Mouse (Mus musculus) liver, adult 2 months (tissue): Measurements from ENCODE around the gene Tcn2.
A peak's percentile ranks its signal among the peaks of the same experiment; 100 is the strongest.

Source experiments
- CTCF ChIP-seq: fragments of 200-500 bp; IDR thresholded peaks from 2 replicates; pipeline ENCODE4 v1.5.1; 2011; ENCODE audit warnings: low read depth, low read length, control low read depth
- POLR2A ChIP-seq: fragments of 200-500 bp; IDR thresholded peaks from 2 replicates; pipeline ENCODE4 v1.6.1; 2011; ENCODE audit warnings: low read length, control low read depth; ENCODE audit not compliant: insufficient read depth; ENCODE audit errors: extremely low read depth

- TF ChIP-seq POLR2A: no peak
- peak; percentile 50 for TF ChIP-seq CTCF
Observed at GRCm38 (mm10) chr11:3969837-3970236, 37.9 kb upstream of the Tcn2 start.
